Mouse (Mus musculus) urinary bladder, postnatal 36 days (tissue): ENCODE data around the gene Idh2.
"Not testable (repeated sequence)": the region's sequence is repeated elsewhere in the genome, so short reads cannot be mapped to it uniquely, and the experiment has no call there.

Source experiments
- DNase-seq, 2 experiments: peaks; one replicate each; pipeline ENCODE4 v3.0.0; 2022; ENCODE audit warnings: low spot score in 2 of 2, mixed read lengths in 1 of 2

Idh2 gene

DNA sequence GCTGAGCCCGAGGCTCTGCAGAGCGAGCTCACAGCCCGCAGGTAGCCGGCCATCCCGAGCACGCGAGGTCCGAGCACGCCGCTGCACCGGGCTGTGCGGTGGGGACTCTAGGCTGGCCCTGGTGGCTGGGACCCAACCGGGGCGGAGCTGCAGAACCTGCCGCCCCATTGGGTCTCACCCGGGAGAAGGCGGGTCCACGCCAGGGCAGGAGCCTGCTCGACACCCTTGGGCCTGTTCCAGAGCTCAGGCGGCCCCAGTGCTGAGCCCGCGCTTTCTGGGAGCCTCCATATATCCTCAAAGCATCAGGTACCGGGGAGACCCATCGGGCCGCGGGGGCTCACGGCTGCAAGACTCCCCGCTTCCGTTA, at the start of gene Idh2:
Idh2 (minus strand) TSS at position 169 of the 367 bp plus-strand sequence.
- DNase-seq = peak; percentile 91 to 93

- peak; percentile 76 to 85 for DNase-seq
Observed at GRCm38 (mm10) chr7:80160945-80161306, 45.7 kb upstream of the Idh2 start.

- peak; percentile 30 to 39 for DNase-seq
Observed at GRCm38 (mm10) chr7:80160293-80160944, 45.2 kb upstream of the Idh2 start.

DNA sequence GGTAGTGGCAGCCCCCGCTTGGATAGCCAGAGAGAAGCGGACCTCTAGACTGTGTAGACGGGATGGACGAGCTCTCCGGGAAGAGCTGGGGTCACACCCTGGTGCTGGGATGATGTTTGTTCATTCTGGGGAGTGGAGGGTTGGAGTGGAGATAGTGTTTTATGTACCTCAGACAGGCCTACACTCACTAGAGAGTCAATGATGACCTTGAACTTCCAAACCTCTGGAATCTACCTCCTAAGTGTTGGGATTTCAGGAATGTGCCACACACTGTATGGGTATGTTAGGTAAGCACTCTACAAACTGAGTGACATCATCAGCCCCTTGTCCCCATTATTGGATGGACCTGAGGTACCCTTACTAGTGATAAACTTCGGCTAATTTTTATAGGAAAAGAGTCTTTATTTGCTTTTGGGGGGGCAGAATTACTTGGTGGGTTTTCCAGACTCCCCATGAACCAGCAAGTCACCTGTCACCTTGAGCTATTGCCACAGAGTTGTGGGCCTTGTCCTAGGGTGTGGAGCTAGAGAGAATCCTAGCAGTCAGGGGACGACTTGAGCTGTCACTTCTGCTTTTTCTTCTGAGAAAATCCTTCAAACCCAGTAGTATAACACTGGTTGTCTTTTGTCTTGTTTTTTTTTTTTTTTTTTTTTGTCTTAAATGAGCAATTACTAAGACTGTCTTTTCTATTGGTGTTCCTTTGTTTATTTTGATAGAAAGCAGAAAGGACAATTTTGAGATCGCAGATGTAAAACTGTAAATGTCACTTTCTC, 43.5 kb upstream of the Idh2 start:
- no peak for DNase-seq

GRCm38 (mm10) chr7:80156711-80157227, 41.6 kb upstream of the Idh2 start:
- DNase-seq = peak; percentile 70 to 86

DNA sequence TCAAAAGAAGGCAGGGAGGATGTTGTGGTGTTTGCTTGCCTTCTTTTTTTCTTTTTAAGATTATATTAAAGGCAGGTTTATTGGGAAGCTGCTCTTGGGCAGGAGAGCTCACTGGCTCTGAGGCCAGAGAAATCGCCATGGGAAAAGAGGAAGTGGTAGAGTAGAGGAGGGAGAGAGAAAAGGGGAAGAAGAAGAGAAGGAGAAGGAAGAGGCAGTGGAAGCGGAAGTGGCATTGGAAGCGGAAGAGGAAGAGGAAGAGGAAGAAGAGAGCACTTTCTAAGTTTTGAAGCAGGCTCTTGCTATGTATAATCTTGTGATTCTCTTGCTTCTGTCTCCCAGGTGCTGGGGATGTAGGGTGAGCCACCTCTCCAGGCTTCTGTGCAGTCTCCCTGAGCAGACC, 39.5 kb upstream of the Idh2 start:
- DNase-seq = no peak

- no peak for DNase-seq
Observed at GRCm38 (mm10) chr7:80152756-80153155, 37.6 kb upstream of the Idh2 start.

GRCm38 (mm10) chr7:80152152-80152551, 37.0 kb upstream of the Idh2 start:
- no peak for DNase-seq

DNA sequence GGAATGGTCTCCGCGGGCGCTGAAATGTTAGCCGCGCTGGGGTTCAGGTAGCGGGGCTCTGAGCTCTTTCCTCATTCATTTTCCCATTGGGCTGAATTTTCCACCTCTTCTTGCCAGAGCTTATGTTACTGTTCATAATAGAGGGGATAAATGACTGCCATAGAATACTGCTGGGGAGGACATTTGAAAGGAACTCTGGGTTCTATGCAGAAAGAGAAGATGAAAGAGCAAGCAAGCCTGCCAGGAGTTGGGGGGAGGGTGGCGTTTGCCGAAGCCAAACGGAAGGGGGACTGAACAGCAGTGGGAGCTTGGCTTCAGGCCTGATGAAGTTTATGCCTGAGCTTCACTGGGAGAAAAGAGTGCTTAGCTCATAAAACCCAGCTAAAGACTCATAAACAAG, 34.2 kb upstream of the Idh2 start:
- DNase-seq = no peak

- DNase-seq = no peak
Observed at GRCm38 (mm10) chr7:80146077-80146476, 30.9 kb upstream of the Idh2 start.

DNA sequence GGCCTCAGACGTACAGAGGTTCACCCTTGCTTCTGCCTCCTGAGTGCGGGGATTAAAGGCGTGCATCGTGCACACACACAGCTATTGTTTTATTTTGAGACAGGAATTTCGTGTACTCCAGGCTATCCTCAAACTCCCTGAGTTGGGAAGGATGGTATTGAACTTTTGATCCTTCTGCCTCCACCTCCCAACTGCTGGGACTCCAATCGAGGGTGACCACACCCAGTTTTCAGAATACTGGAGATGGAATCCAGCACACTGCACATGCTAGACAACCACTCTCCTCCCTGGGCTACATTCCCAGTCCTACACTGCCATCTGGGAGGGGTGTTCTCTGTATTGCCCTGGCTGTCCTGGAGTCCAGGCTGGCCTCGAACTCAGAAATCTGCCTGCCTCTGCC, 29.5 kb upstream of the Idh2 start:
- no peak for DNase-seq

DNA sequence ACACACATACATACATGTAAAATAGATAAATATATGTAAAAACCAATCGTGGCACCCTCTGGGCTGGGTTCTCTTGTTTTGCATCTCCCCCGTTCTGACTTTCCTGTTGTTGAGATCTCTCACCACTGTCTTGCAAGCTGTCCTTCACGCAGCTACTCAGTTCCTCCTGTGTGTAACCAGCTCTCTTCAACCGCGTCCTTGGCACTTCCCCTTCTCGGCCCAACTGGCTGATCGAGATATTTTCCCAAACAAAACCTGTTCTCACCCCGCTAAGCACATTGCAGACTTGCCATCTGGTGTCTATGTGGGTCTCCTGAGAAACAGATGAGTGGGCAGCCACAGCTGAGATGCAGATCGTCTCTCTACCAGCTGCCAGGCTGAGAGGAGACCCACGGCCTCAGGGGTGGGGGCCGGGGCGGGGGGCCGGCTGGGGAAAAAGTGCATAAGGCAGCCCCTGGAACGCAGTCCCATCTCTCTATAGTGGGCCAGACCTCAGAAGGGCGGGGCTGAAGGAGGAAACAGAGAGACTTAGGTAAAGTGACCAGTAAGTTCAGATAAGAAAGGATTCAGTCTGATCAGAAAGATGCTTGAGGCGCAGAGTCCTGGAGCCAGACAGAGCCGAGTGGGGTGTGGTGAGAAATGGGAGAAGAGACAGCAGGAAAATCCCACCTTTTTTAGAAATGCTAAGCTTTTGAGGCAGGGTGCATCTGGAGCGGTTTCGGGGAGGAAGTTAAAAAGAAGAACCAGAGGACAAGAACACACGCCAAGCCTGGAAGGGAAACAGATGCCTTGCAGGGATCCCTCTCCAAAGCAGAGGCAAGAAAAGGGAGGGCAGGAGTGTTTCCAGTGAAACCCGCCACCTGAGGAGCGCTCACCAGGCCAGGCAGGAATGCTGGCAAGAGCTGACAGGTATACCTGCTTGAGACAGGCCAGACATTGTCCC, 28.4 kb upstream of the Idh2 start:
- peak in 1 of 2 experiments; percentile 44 for DNase-seq

- peak; percentile 70 to 82 for DNase-seq
Observed at GRCm38 (mm10) chr7:80140815-80141214, 25.6 kb upstream of the Idh2 start.

- DNase-seq = no peak
Observed at GRCm38 (mm10) chr7:80138375-80138774, 23.2 kb upstream of the Idh2 start.

DNA sequence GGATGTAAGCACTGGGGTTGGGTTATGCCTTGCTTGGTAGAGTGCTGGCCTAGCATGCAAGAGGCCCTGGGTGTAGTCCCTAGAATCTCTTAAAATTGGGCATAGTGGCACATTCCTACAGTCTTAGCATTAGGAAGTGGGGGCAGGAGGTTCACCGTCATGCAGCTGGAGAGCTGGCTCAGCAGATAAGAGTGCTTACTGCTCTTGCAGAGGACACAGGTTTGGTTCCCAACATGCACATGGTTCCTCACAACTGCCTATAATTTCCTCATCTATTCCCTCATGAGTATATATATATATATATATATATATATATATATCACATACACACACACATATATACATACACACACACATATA, 20.0 kb upstream of the Idh2 start:
- DNase-seq = no peak

- DNase-seq = peak; percentile 51 to 80
Observed at GRCm38 (mm10) chr7:80134454-80135172, 19.4 kb upstream of the Idh2 start.

DNA sequence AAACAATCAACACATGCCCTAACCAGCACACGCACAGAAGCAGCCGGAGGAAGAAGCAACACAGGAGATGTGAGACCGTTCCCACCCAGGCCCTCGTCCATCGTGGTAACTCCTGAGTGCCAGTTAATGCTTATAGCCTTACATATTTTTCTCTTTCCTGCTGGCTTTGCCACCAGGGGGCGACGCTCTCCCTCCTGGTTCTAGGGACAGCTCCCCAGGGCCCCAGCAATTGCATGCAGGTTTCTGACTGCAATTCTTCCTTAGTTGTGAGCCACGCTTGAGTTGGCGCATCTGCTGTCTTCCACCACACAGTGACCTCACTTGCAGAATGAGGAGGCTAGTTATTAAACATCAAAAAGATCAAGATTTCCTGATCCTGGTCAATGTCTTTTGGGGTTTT, 17.3 kb upstream of the Idh2 start:
- DNase-seq = peak in 1 of 2 experiments; percentile 52

DNA sequence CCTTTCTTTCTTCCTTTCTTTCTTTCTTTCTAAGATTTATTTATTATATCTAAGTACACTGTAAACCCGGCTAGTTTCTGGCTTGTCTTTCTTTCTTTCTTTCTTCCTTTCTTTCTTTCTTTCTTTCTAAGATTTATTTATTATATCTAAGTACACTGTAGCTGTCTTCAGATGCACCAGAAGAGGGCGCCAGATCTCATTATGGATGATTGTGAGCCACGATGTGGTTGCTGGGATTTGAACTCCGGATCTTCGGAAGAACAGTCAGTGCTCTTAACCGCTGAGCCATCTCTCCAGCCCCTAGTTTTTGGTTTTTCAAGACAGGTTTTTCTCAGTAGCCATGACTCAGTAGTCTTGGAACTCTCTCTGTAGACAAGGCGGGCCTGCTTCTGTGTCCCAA, 16.1 kb upstream of the Idh2 start:
- not testable (repeated sequence) for DNase-seq

- no peak for DNase-seq
Observed at GRCm38 (mm10) chr7:80130344-80131055, 15.3 kb upstream of the Idh2 start.

- no peak for DNase-seq
Observed at GRCm38 (mm10) chr7:80129278-80129677, 14.1 kb upstream of the Idh2 start.

GRCm38 (mm10) chr7:80123672-80124071, 8.5 kb upstream of the Idh2 start:
- DNase-seq = no peak
